Mouse (Mus musculus) myocyte (in vitro differentiated cells): ENCODE measurements around the gene Ric3. TPM values are rescaled to one million over a fixed set of nuclear protein-coding genes. Genes with fewer than 3 reads are reported as not detected.

ENCODE experiments used
- H3K27me3 ChIP-seq: one replicate; pipeline ENCODE4 v1.6.1; 2011; ENCODE audit not compliant: control insufficient read depth, insufficient read depth, insufficient read length
- H3K36me3 ChIP-seq: one replicate; pipeline ENCODE4 v1.6.1; 2011; ENCODE audit not compliant: control insufficient read depth, insufficient read depth
- H3K4me2 ChIP-seq: one replicate; pipeline ENCODE4 v1.6.1; 2011; ENCODE audit warnings: low read depth, control low read depth
- H3K4me3 ChIP-seq: one replicate; pipeline ENCODE4 v1.5.1; 2011; ENCODE audit warnings: mild to moderate bottlenecking, control low read depth, moderate library complexity
- H3K79me2 ChIP-seq: one replicate; pipeline ENCODE4 v1.6.1; 2011; ENCODE audit not compliant: control insufficient read depth, insufficient read depth
- H3ac ChIP-seq: one replicate; pipeline ENCODE4 v1.6.1; 2011; ENCODE audit not compliant: control insufficient read depth, insufficient read length
- CEBPB ChIP-seq: IDR thresholded peaks from 2 replicates; pipeline ENCODE4 v1.6.1; 2011; ENCODE audit warnings: mild to moderate bottlenecking, moderate library complexity; ENCODE audit not compliant: poor library complexity, insufficient read depth, severe bottlenecking
- E2F4 ChIP-seq: IDR thresholded peaks from one replicate; pipeline ENCODE4 v1.6.1; 2011; ENCODE audit warnings: mild to moderate bottlenecking, control low read depth, moderate library complexity; ENCODE audit not compliant: insufficient read depth
- MAX ChIP-seq: IDR thresholded peaks from one replicate; pipeline ENCODE4 v1.6.1; 2011; ENCODE audit warnings: low read depth, mild to moderate bottlenecking, control low read depth
- MYOD1 ChIP-seq, 3 experiments: IDR thresholded peaks; one replicate each; pipeline ENCODE4 v1.6.1; 2011; ENCODE audit warnings: control low read depth in 2 of 3, low read depth in 2 of 3, mild to moderate bottlenecking in 2 of 3, moderate library complexity in 1 of 3; ENCODE audit not compliant: insufficient read length in 2 of 3, control insufficient read depth in 1 of 3
- MYOG ChIP-seq, 3 experiments: IDR thresholded peaks; one replicate each; pipeline ENCODE4 v1.6.1; 2011; ENCODE audit warnings: control low read depth in 2 of 3, low read depth in 2 of 3, mild to moderate bottlenecking in 2 of 3; ENCODE audit not compliant: insufficient read length in 2 of 3, control insufficient read depth in 1 of 3, insufficient read depth in 1 of 3
- POLR2A ChIP-seq: IDR thresholded peaks from one replicate; pipeline ENCODE4 v1.6.1; 2011; ENCODE audit warnings: low read depth, mild to moderate bottlenecking, control low read depth, moderate library complexity; ENCODE audit not compliant: insufficient read length
- POLR2AphosphoS2 ChIP-seq: IDR thresholded peaks from one replicate; pipeline ENCODE4 v1.6.1; 2011; ENCODE audit warnings: low read depth, control low read depth; ENCODE audit not compliant: insufficient read length
- REST ChIP-seq: IDR thresholded peaks from one replicate; pipeline ENCODE4 v1.6.1; 2011; ENCODE audit warnings: mild to moderate bottlenecking, control low read depth, moderate library complexity; ENCODE audit not compliant: insufficient read depth, insufficient read length
- SRF ChIP-seq: IDR thresholded peaks from one replicate; pipeline ENCODE4 v1.6.1; 2011; ENCODE audit warnings: low read depth; ENCODE audit not compliant: control insufficient read depth, insufficient read length
- TCF12 ChIP-seq: IDR thresholded peaks from one replicate; pipeline ENCODE4 v1.6.1; 2011; ENCODE audit warnings: mild to moderate bottlenecking, control low read depth; ENCODE audit not compliant: poor library complexity, insufficient read depth, severe bottlenecking
- TCF3 ChIP-seq: IDR thresholded peaks from one replicate; pipeline ENCODE4 v1.6.1; 2011; ENCODE audit warnings: low read depth, control low read depth; ENCODE audit not compliant: insufficient read length
- USF1 ChIP-seq: IDR thresholded peaks from one replicate; pipeline ENCODE4 v1.6.1; 2011; ENCODE audit warnings: low read depth, mild to moderate bottlenecking, control low read depth, moderate library complexity
- polyA plus RNA-seq: library from polyadenylated mRNA; unstranded; fragments of >200 nt; fragmentation: generic; extraction: Trizol; gene quantifications from one replicate; pipeline ENCODE4 v1.2.1, GENCODE M21; 2012; ENCODE audit warnings: missing spikeins

Ric3 gene
- polyA plus RNA-seq, 1 experiment = not detected

GRCm38 (mm10) chr7:109114950-109115349 lies 31.8 kb upstream of the Ric3 start:
- TF ChIP-seq USF1 = no peak
- no peak for TF ChIP-seq REST
- TF ChIP-seq E2F4 = no peak
- TF ChIP-seq POLR2AphosphoS2 = no peak
- no peak for TF ChIP-seq MYOG (IDR thresholded peaks at IDR 0.05; ENCODE audit: control insufficient read depth in 1 of 3, insufficient read depth in 1 of 3, insufficient read length in 2 of 3, low read depth in 2 of 3)
- TF ChIP-seq SRF = no peak
- TF ChIP-seq TCF3 = no peak
- no peaks in the 10 kb centered on the region for H3K79me2 ChIP-seq
- H3K4me3 ChIP-seq = no peak overlapping the region
- H3K27me3 ChIP-seq = no peaks in the 10 kb centered on the region
- no peak overlapping the region for H3ac ChIP-seq
- H3K4me2 ChIP-seq = no peak overlapping the region
- no peaks in the 10 kb centered on the region for H3K36me3 ChIP-seq

DNA sequence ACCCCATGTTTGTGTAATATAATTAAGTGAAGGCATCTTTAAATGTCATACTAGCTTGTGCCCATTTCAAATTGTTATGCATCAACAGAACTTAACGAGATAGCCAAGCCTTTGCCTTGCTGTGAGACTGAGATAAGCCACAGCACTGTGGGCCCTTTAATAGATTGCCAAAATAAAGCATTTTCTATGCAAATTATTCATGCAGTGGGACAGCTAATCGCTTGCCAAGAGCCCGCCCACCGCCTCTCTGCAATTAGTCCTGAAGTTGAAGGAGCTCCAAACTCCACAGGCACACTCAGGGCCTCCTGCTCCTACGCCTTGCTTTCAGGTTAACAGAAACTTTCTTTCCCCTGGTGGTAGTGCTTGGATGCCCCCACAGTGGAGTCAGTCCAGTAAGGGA lies 27.9 kb upstream of the Ric3 start:
- H3K36me3 ChIP-seq = no peaks in the 10 kb centered on the region
- H3K4me3 ChIP-seq = no peak overlapping the region
- no peaks in the 10 kb centered on the region for H3K27me3 ChIP-seq
- no peak overlapping the region for H3ac ChIP-seq
- no peaks in the 10 kb centered on the region for H3K79me2 ChIP-seq
- TF ChIP-seq MYOG (IDR thresholded peaks at IDR 0.05; ENCODE audit: control insufficient read depth in 1 of 3, insufficient read depth in 1 of 3, insufficient read length in 2 of 3, low read depth in 2 of 3) = no peak
- no peak for TF ChIP-seq REST
- TF ChIP-seq MYOD1 (IDR thresholded peaks at IDR 0.05; ENCODE audit: control insufficient read depth in 1 of 3, insufficient read length in 2 of 3, low read depth in 2 of 3) = no peak
- TF ChIP-seq POLR2AphosphoS2 = no peak
- TF ChIP-seq POLR2A = no peak
- TF ChIP-seq MAX = no peak
- TF ChIP-seq CEBPB = no peak
- no peak for TF ChIP-seq SRF
- TF ChIP-seq TCF12 = no peak
- no peak for TF ChIP-seq TCF3
- no peak for TF ChIP-seq E2F4
- no peak for TF ChIP-seq USF1
- H3K4me2 ChIP-seq = no peak overlapping the region

DNA sequence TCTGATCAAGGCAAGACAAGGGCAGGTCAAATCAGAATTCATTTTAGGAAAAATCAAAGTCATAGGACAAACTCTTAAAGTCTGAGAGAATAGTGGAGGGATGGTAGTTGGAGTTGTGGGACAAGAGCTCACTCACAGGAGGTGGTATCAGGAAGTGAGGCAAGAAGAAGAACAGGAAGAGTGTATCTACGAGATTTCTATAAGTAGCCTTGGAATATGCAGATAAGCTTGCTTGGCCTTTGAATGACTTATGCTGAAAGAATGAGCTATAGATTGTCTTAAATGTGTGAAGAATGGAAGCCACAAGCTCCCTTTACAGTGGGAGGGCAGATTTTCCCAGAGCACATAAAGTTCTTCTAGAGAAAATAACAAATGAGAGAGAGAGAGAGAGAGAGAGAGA lies 21.8 kb upstream of the Ric3 start:
- H3K27me3 ChIP-seq = no peaks in the 10 kb centered on the region
- H3ac ChIP-seq = no peak overlapping the region
- TF ChIP-seq TCF12 (no peak), SRF (no peak), TCF3 (no peak), REST (no peak), USF1 (no peak), MAX (no peak), POLR2AphosphoS2 (no peak), MYOD1 (IDR thresholded peaks at IDR 0.05; ENCODE audit: control insufficient read depth in 1 of 3, insufficient read length in 2 of 3, low read depth in 2 of 3) (no peak), E2F4 (no peak), CEBPB (no peak), MYOG (IDR thresholded peaks at IDR 0.05; ENCODE audit: control insufficient read depth in 1 of 3, insufficient read depth in 1 of 3, insufficient read length in 2 of 3, low read depth in 2 of 3) (no peak), POLR2A (no peak)
- no peak overlapping the region for H3K4me3 ChIP-seq
- H3K36me3 ChIP-seq = no peaks in the 10 kb centered on the region
- H3K79me2 ChIP-seq = no peaks in the 10 kb centered on the region
- H3K4me2 ChIP-seq = no peak overlapping the region

DNA sequence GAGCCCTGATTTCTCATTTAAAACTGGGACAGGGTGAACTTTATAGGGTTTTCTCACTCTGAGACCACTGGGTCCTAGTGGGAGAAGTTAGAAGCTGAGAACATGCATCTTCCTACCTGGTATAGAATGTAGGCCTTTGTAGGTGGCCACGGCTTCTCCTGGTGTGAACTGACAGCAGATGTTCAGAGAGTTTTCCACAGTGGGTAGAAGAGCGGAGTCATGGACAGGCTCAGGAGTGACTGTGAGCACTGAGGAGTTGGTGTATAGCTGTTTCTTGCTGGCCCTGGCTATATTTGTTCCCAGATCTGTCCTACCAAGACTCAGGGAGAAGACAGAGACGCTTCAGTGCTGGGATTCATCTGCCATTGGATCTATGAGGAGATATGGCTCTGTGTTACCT lies 18.0 kb upstream of the Ric3 start:
- H3K79me2 ChIP-seq = no peaks in the 10 kb centered on the region
- TF ChIP-seq USF1 = no peak
- TF ChIP-seq MAX = no peak
- TF ChIP-seq MYOD1 (IDR thresholded peaks at IDR 0.05; ENCODE audit: control insufficient read depth in 1 of 3, insufficient read length in 2 of 3, low read depth in 2 of 3) = no peak
- no peak for TF ChIP-seq POLR2A
- TF ChIP-seq CEBPB = no peak
- no peak for TF ChIP-seq REST

GRCm38 (mm10) chr7:109098145-109099018 lies 15.3 kb upstream of the Ric3 start:
- Histone ChIP-seq H3K4me2 (no peak overlapping the region), H3K36me3 (no peaks in the 10 kb centered on the region), H3K27me3 (no peaks in the 10 kb centered on the region), H3K4me3 (no peak overlapping the region), H3K79me2 (no peaks in the 10 kb centered on the region), H3ac (no peak overlapping the region)
- no peak for TF ChIP-seq TCF3
- no peak for TF ChIP-seq MAX
- no peak for TF ChIP-seq SRF
- TF ChIP-seq USF1 = no peak
- TF ChIP-seq MYOG (IDR thresholded peaks at IDR 0.05; ENCODE audit: control insufficient read depth in 1 of 3, insufficient read depth in 1 of 3, insufficient read length in 2 of 3, low read depth in 2 of 3) = no peak
- no peak for TF ChIP-seq TCF12
- no peak for TF ChIP-seq CEBPB
- TF ChIP-seq POLR2A = no peak
- TF ChIP-seq MYOD1 (IDR thresholded peaks at IDR 0.05; ENCODE audit: control insufficient read depth in 1 of 3, insufficient read length in 2 of 3, low read depth in 2 of 3) = no peak
- TF ChIP-seq E2F4 = no peak
- TF ChIP-seq REST = no peak

More for the DNA sequence above, 18.0 kb upstream of the Ric3 start:
- Histone ChIP-seq H3K4me3 (no peak overlapping the region), H3ac (no peak overlapping the region), H3K4me2 (no peak overlapping the region), H3K27me3 (no peaks in the 10 kb centered on the region), H3K36me3 (no peaks in the 10 kb centered on the region)
